Mouse (Mus musculus): ENCODE results near the gene Slc41a3. TPM values are rescaled to one million over a fixed set of nuclear protein-coding genes. Genes with fewer than 3 reads are reported as not detected.
"Not testable (repeated sequence)": the region's sequence is repeated elsewhere in the genome, so short reads cannot be mapped to it uniquely, and the experiment has no call there.

Slc41a3 gene
- polyA plus RNA-seq, 1 experiment from 2014 or later = 3.6 TPM

- no peak overlapping the region for H3K4me3 ChIP-seq (replicated peaks)
- H3K4me1 ChIP-seq (replicated peaks) = 0 out of 2 replicates have a peak, but pooled peaks cover 6% of the 10 kb centered on the region
- 88% methylated on average over 4 of the region's 4 CpGs for WGBS
- no peak overlapping the region for H3K4me2 ChIP-seq (replicated peaks)
- H3K9me3 ChIP-seq = no peaks in the 10 kb centered on the region
- H3K36me3 ChIP-seq = no peaks in the 10 kb centered on the region
- no peak for ATAC-seq
- H3K27ac ChIP-seq = no peak overlapping the region
- no peak overlapping the region for H3K9ac ChIP-seq (replicated peaks)
- no peaks in the 10 kb centered on the region for H3K27me3 ChIP-seq
These were observed 23.0 kb downstream of the Slc41a3 start for GRCm38 (mm10) chr6:90627556-90627955.

- no peaks in the 10 kb centered on the region for H3K4me1 ChIP-seq (replicated peaks)
These were observed 25.0 kb downstream of the Slc41a3 start for GRCm38 (mm10) chr6:90629506-90629905.

GRCm38 (mm10) chr6:90630427-90630826 lies 25.9 kb downstream of the Slc41a3 start:
- Histone ChIP-seq H3K36me3 (no peaks in the 10 kb centered on the region), H3K4me1 (replicated peaks) (no peaks in the 10 kb centered on the region), H3K27me3 (no peaks in the 10 kb centered on the region), H3K9me3 (no peaks in the 10 kb centered on the region), H3K4me2 (replicated peaks) (no peak overlapping the region), H3K9ac (replicated peaks) (no peak overlapping the region), H3K27ac (no peak overlapping the region), H3K4me3 (replicated peaks) (no peak overlapping the region)
- WGBS = 95% methylated on average over 7 of the region's 7 CpGs
- ATAC-seq = no peak

More at GRCm38 (mm10) chr6:90629506-90629905, 25.0 kb downstream of the Slc41a3 start:
- Histone ChIP-seq H3K27me3 (no peaks in the 10 kb centered on the region), H3K9ac (replicated peaks) (no peak overlapping the region), H3K4me3 (replicated peaks) (no peak overlapping the region), H3K4me2 (replicated peaks) (no peak overlapping the region), H3K27ac (no peak overlapping the region), H3K36me3 (no peaks in the 10 kb centered on the region), H3K9me3 (no peaks in the 10 kb centered on the region)
- 87% methylated on average over 6 of the region's 6 CpGs for WGBS
- ATAC-seq = no peak

- WGBS = 69% methylated on average over 3 of the region's 3 CpGs
- H3K4me3 ChIP-seq (replicated peaks) = not testable (repeated sequence)
These were observed 28.0 kb downstream of the Slc41a3 start for GRCm38 (mm10) chr6:90632526-90632925.

GRCm38 (mm10) chr6:90635081-90635480 lies 30.6 kb downstream of the Slc41a3 start:
- H3K4me3 ChIP-seq (replicated peaks) = no peak overlapping the region
- no peak overlapping the region for H3K4me2 ChIP-seq (replicated peaks)
- no peak overlapping the region for H3K27ac ChIP-seq
- no peaks in the 10 kb centered on the region for H3K27me3 ChIP-seq
- no peak overlapping the region for H3K9ac ChIP-seq (replicated peaks)
- H3K9me3 ChIP-seq = no peaks in the 10 kb centered on the region
- H3K36me3 ChIP-seq = no peaks in the 10 kb centered on the region
- 51% methylated on average over 4 of the region's 4 CpGs for WGBS
- no peak for ATAC-seq
- 0 out of 2 replicates have a peak, but pooled peaks cover 3% of the 10 kb centered on the region for H3K4me1 ChIP-seq (replicated peaks)

More at GRCm38 (mm10) chr6:90632526-90632925, 28.0 kb downstream of the Slc41a3 start:
- not testable (repeated sequence) for H3K9ac ChIP-seq (replicated peaks); H3K9me3 ChIP-seq; ATAC-seq; H3K4me1 ChIP-seq (replicated peaks); H3K27me3 ChIP-seq; H3K36me3 ChIP-seq; H3K27ac ChIP-seq; H3K4me2 ChIP-seq (replicated peaks)

GRCm38 (mm10) chr6:90635611-90636010 lies 31.1 kb downstream of the Slc41a3 start:
- Histone ChIP-seq H3K4me3 (replicated peaks) (no peak overlapping the region), H3K4me1 (replicated peaks) (0 out of 2 replicates have a peak, but pooled peaks cover 3% of the 10 kb centered on the region), H3K9me3 (no peaks in the 10 kb centered on the region), H3K27me3 (no peaks in the 10 kb centered on the region), H3K27ac (no peak overlapping the region), H3K4me2 (replicated peaks) (no peak overlapping the region), H3K9ac (replicated peaks) (no peak overlapping the region), H3K36me3 (no peaks in the 10 kb centered on the region)
- ATAC-seq = no peak
- 66% methylated on average over 3 of the region's 3 CpGs for WGBS

- Histone ChIP-seq H3K36me3 (no peaks in the 10 kb centered on the region), H3K4me3 (replicated peaks) (no peak overlapping the region), H3K27ac (no peak overlapping the region), H3K4me1 (replicated peaks) (peaks cover 10% of the 10 kb centered on the region), H3K27me3 (no peaks in the 10 kb centered on the region), H3K9me3 (no peaks in the 10 kb centered on the region), H3K4me2 (replicated peaks) (no peak overlapping the region), H3K9ac (replicated peaks) (no peak overlapping the region)
- ATAC-seq = no peak
- WGBS = 88% methylated on average over 3 of the region's 3 CpGs
These were observed 38.5 kb downstream of the Slc41a3 start for GRCm38 (mm10) chr6:90643057-90643456.

GRCm38 (mm10) chr6:90644965-90645364 lies 40.4 kb downstream of the Slc41a3 start:
- 70% methylated on average over 4 of the region's 4 CpGs for WGBS
- H3K36me3 ChIP-seq = no peaks in the 10 kb centered on the region
- H3K4me2 ChIP-seq (replicated peaks) = no peak overlapping the region
- no peak overlapping the region for H3K9ac ChIP-seq (replicated peaks)
- H3K27ac ChIP-seq = no peak overlapping the region
- no peaks in the 10 kb centered on the region for H3K9me3 ChIP-seq
- H3K4me1 ChIP-seq (replicated peaks) = peaks cover 10% of the 10 kb centered on the region
- no peak overlapping the region for H3K4me3 ChIP-seq (replicated peaks)
- no peak for ATAC-seq
- no peaks in the 10 kb centered on the region for H3K27me3 ChIP-seq

- H3K9ac ChIP-seq (replicated peaks) = no peak overlapping the region
- 90% methylated on average over 6 of the region's 6 CpGs for WGBS
- no peak overlapping the region for H3K27ac ChIP-seq
- no peaks in the 10 kb centered on the region for H3K27me3 ChIP-seq
- no peak overlapping the region for H3K4me3 ChIP-seq (replicated peaks)
- H3K36me3 ChIP-seq = no peaks in the 10 kb centered on the region
- no peak overlapping the region for H3K4me2 ChIP-seq (replicated peaks)
- H3K9me3 ChIP-seq = no peaks in the 10 kb centered on the region
- ATAC-seq = no peak
- peaks cover 10% of the 10 kb centered on the region for H3K4me1 ChIP-seq (replicated peaks)
These were observed 43.9 kb downstream of the Slc41a3 start for GRCm38 (mm10) chr6:90648391-90648790.

GRCm38 (mm10) chr6:90649279-90649678 lies 44.8 kb downstream of the Slc41a3 start:
- ATAC-seq = no peak
- H3K27me3 ChIP-seq = no peaks in the 10 kb centered on the region
- H3K36me3 ChIP-seq = no peaks in the 10 kb centered on the region
- H3K9ac ChIP-seq (replicated peaks) = no peak overlapping the region
- peaks cover 10% of the 10 kb centered on the region for H3K4me1 ChIP-seq (replicated peaks)
- H3K4me2 ChIP-seq (replicated peaks) = no peak overlapping the region
- WGBS = 77% methylated on average over 4 of the region's 4 CpGs
- H3K27ac ChIP-seq = no peak overlapping the region
- H3K4me3 ChIP-seq (replicated peaks) = no peak overlapping the region
- no peaks in the 10 kb centered on the region for H3K9me3 ChIP-seq

GRCm38 (mm10) chr6:90650634-90651033 lies 46.1 kb downstream of the Slc41a3 start:
- 53% methylated on average over 1 of the region's 1 CpGs for WGBS
- Histone ChIP-seq H3K9ac (replicated peaks) (no peak overlapping the region), H3K27ac (no peak overlapping the region), H3K36me3 (no peaks in the 10 kb centered on the region), H3K4me2 (replicated peaks) (no peak overlapping the region), H3K9me3 (no peaks in the 10 kb centered on the region), H3K4me3 (replicated peaks) (no peak overlapping the region), H3K27me3 (no peaks in the 10 kb centered on the region), H3K4me1 (replicated peaks) (no peaks in the 10 kb centered on the region)
- no peak for ATAC-seq

GRCm38 (mm10) chr6:90653736-90654135 lies 49.2 kb downstream of the Slc41a3 start:
- WGBS = 60% methylated on average over 2 of the region's 2 CpGs
- Histone ChIP-seq H3K4me1 (replicated peaks) (no peaks in the 10 kb centered on the region), H3K4me2 (replicated peaks) (no peak overlapping the region), H3K4me3 (replicated peaks) (no peak overlapping the region), H3K9me3 (no peaks in the 10 kb centered on the region), H3K27ac (no peak overlapping the region), H3K9ac (replicated peaks) (no peak overlapping the region), H3K36me3 (no peaks in the 10 kb centered on the region), H3K27me3 (no peaks in the 10 kb centered on the region)
- ATAC-seq = 0 out of 2 replicates have a peak, but pooled peaks have one; percentile 30

- H3K36me3 ChIP-seq = peaks cover 11% of the 10 kb centered on the region
- not testable (repeated sequence) for H3K4me1 ChIP-seq (replicated peaks); ATAC-seq
These were observed 51.9 kb downstream of the Slc41a3 start for GRCm38 (mm10) chr6:90656344-90656850.

More at GRCm38 (mm10) chr6:90656344-90656850, 51.9 kb downstream of the Slc41a3 start:
- not testable (repeated sequence) for H3K27me3 ChIP-seq; H3K4me2 ChIP-seq (replicated peaks); H3K27ac ChIP-seq; H3K9me3 ChIP-seq; H3K4me3 ChIP-seq (replicated peaks); H3K9ac ChIP-seq (replicated peaks)
- 74% methylated on average over 2 of the region's 2 CpGs for WGBS

Measured in midbrain, embryonic 13.5 days (tissue).